Mouse (Mus musculus): Measurements from ENCODE around the gene Timm50. TPM values are rescaled to one million over a fixed set of nuclear protein-coding genes. Genes with fewer than 3 reads are reported as not detected.
A peak's percentile ranks its signal among the peaks of the same experiment; 100 is the strongest.

The Timm50 gene
- 124 and 134 TPM in 2 replicates for polyA plus RNA-seq (2014; fragmentation: Nextera tagmentation; extraction: Ambion mirVana)

DNA sequence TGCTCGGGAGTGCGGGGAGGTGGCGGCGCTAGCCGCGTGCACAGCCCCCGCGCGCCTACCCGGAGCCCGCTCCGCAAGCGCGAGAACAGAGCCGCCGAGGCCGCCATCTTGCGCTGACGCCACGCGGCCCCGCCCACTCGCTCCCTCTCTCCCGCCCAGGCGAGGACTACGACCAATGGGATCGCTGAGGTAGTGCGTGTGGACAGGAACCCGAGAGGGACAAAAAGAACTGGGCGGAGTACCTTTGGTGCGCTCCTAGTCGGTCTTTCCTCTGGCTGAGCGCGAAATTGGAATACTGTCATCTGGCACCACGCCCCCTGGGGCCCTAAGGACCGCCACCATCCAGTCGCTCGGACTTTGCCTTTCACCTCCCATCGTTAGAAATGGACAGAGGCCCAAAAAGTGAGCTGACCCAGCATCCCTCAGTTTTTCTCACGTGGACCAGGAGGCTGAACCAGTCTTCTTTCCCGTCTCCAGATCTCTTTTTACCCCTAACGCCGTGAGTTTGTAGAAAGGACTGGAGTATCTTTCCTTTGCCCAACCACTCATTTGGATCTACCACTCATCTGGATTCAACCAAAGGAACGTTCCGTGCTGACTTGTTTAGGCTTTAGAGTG lies at the start of gene Timm50:
TSS of gene Timm50 (minus strand) at position 147 of the 618 bp plus-strand sequence.
- Histone ChIP-seq H3K27ac (replicated peaks; ENCODE audit: low read depth, low read length) (peak within 1 kb of the TSS; percentile 63; the same call in 1 of the 2 replicates), H3K36me3 (ENCODE audit: control insufficient read depth, insufficient read depth, low read length) (peaks cover 64% of the 10 kb centered on the region)
- WGBS, result 2% methylated on average over 31 of the region's 45 CpGs

DNA sequence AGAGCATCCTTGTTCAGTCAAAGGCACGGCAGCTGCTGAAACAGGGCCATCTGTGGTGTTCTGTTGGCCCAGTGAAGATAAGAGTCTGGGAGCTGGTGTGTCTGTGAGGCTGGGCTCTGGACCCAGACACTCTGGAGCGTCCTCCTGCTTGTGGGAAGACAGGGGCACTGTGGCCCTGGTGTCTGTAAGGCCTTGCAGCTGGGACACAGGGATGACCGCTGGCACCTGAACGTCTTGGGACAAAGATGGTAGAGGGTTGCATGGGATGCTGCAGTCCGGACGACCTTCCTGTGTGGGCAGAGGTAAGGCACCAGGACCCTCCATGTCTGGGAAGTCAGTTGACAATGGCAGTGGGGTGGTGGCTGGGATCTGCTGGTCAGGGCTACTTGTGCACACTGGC lies 48.4 kb upstream of the Timm50 start:
- H3K27me3 ChIP-seq (replicated peaks; ENCODE audit: control insufficient read depth, insufficient read depth, low read length), result no peaks in the 10 kb centered on the region
- no peak overlapping the region for H3K4me2 ChIP-seq (ENCODE audit: low read depth, low read length)
- no peaks in the 10 kb centered on the region for H3K9me3 ChIP-seq (ENCODE audit: control insufficient read depth, low read length)
- H3K4me1 ChIP-seq (ENCODE audit: control insufficient read depth, insufficient read depth, low read length), result peaks cover 14% of the 10 kb centered on the region; the same call in 1 of the 2 replicates
- H3K36me3 ChIP-seq (ENCODE audit: control insufficient read depth, insufficient read depth, low read length), result peaks cover 73% of the 10 kb centered on the region
- ATAC-seq (ENCODE audit: low read depth), result no peak
- no peak overlapping the region for H3K27ac ChIP-seq (replicated peaks; ENCODE audit: low read depth, low read length)
- no peak overlapping the region for H3K9ac ChIP-seq (ENCODE audit: low read depth, low read length)
- no peak for DNase-seq (ENCODE audit: low spot score)
- H3K4me3 ChIP-seq (ENCODE audit: low read depth, low read length), result no peak overlapping the region
- 98% methylated on average over 6 of the region's 6 CpGs for WGBS

More for the DNA sequence above, at the start of gene Timm50:
- H3K9ac ChIP-seq (ENCODE audit: low read depth, low read length), result peak within 1 kb of the TSS; percentile 93
- DNase-seq (ENCODE audit: low spot score), result peak; percentile 98
- no peaks in the 10 kb centered on the region for H3K9me3 ChIP-seq (ENCODE audit: control insufficient read depth, low read length)
- peaks cover 7% of the 10 kb centered on the region; the same call in 1 of the 2 replicates for H3K4me1 ChIP-seq (ENCODE audit: control insufficient read depth, insufficient read depth, low read length)
- no peaks in the 10 kb centered on the region for H3K27me3 ChIP-seq (replicated peaks; ENCODE audit: control insufficient read depth, insufficient read depth, low read length)
- peak within 1 kb of the TSS; percentile 92 for H3K4me3 ChIP-seq (ENCODE audit: low read depth, low read length)
- ATAC-seq (ENCODE audit: low read depth), result peak; percentile 99
- peak within 1 kb of the TSS; percentile 87 for H3K4me2 ChIP-seq (ENCODE audit: low read depth, low read length)

DNA sequence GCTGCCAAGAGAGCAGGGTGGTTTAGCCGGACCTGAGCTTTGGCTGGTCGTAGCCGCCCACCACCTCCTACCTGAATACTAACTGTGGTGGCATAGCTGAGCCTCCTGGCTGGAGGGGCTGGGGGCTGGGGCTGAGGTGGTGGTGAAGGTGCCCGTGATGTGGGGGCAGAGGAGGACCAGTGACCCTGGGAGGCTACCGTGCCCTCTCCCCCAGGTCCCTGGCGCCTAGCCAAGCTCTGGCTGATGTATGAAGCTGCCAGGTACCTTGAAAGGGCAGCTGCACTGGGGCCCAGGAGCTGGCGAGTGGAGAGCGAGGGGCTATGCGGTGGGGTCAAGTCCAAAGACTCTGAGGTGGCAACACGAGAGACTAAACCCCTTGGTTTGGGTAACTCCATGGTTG lies 48.0 kb upstream of the Timm50 start:
- H3K27ac ChIP-seq (replicated peaks; ENCODE audit: low read depth, low read length), result no peak overlapping the region
- H3K27me3 ChIP-seq (replicated peaks; ENCODE audit: control insufficient read depth, insufficient read depth, low read length), result no peaks in the 10 kb centered on the region
- no peak overlapping the region for H3K9ac ChIP-seq (ENCODE audit: low read depth, low read length)
- no peak for DNase-seq (ENCODE audit: low spot score)
- WGBS, result 92% methylated on average over 10 of the region's 10 CpGs
- no peak overlapping the region for H3K4me2 ChIP-seq (ENCODE audit: low read depth, low read length)
- H3K36me3 ChIP-seq (ENCODE audit: control insufficient read depth, insufficient read depth, low read length), result peaks cover 72% of the 10 kb centered on the region
- H3K9me3 ChIP-seq (ENCODE audit: control insufficient read depth, low read length), result no peaks in the 10 kb centered on the region
- ATAC-seq (ENCODE audit: low read depth), result no peak
- peaks cover 14% of the 10 kb centered on the region; the same call in 1 of the 2 replicates for H3K4me1 ChIP-seq (ENCODE audit: control insufficient read depth, insufficient read depth, low read length)
- H3K4me3 ChIP-seq (ENCODE audit: low read depth, low read length), result no peak overlapping the region

DNA sequence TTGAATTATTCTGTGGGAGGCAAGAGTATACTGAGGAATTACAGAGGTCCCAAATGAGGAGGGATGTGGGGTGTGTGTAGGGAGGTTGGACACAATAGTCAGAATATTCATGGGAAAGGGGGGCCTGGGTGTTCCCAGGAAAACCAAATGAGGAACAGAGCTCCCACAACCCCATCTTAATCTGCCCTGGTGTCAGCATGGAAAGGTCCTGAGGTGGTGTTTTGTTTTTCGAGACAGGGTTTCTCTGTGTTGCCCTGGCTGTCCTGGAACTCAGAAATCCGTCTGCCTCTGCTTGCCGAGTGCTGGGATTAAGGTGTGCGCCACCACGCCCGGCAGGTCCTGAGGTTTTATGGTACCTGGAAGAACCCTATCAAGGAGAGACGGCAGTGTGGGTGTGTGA lies 46.6 kb upstream of the Timm50 start:
- Histone ChIP-seq H3K9ac (ENCODE audit: low read depth, low read length) (no peak overlapping the region), H3K4me3 (ENCODE audit: low read depth, low read length) (no peak overlapping the region), H3K4me2 (ENCODE audit: low read depth, low read length) (no peak overlapping the region), H3K27ac (replicated peaks; ENCODE audit: low read depth, low read length) (peak overlapping the region; percentile 74), H3K9me3 (ENCODE audit: control insufficient read depth, low read length) (no peaks in the 10 kb centered on the region), H3K27me3 (replicated peaks; ENCODE audit: control insufficient read depth, insufficient read depth, low read length) (no peaks in the 10 kb centered on the region), H3K4me1 (ENCODE audit: control insufficient read depth, insufficient read depth, low read length) (peaks cover 14% of the 10 kb centered on the region; the same call in 1 of the 2 replicates), H3K36me3 (ENCODE audit: control insufficient read depth, insufficient read depth, low read length) (peaks cover 72% of the 10 kb centered on the region)
- DNase-seq (ENCODE audit: low spot score), result no peak
- ATAC-seq (ENCODE audit: low read depth), result 0 out of 2 replicates have a peak, but pooled peaks have one; percentile 5
- 50% methylated on average over 7 of the region's 7 CpGs for WGBS

DNA sequence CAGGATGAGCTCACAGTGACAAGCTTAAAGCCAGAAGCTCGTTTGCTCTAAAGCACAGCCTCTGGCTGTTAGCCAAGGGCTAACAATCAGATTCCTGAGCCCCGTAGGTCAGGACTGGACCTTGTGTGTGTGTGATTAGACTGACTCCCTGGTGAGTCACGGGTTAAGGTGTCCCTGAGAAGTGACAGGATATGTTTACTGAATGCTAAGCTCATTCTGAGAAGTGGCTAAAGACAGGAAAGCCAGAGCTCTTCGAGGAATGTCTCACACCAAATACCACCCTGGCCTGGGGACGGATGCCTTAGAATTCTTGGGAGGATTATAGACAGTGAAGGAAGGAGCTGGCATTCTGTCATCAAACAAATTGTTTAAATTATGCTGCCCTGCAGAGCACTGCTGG lies 46.1 kb upstream of the Timm50 start:
- no peak overlapping the region for H3K4me2 ChIP-seq (ENCODE audit: low read depth, low read length)
- no peaks in the 10 kb centered on the region for H3K9me3 ChIP-seq (ENCODE audit: control insufficient read depth, low read length)
- no peak overlapping the region for H3K9ac ChIP-seq (ENCODE audit: low read depth, low read length)
- DNase-seq (ENCODE audit: low spot score), result peak; percentile 54
- peaks cover 72% of the 10 kb centered on the region for H3K36me3 ChIP-seq (ENCODE audit: control insufficient read depth, insufficient read depth, low read length)
- WGBS, result 3% methylated on average over 5 of the region's 5 CpGs
- peak; percentile 26; the same call in 1 of the 2 replicates for ATAC-seq (ENCODE audit: low read depth)
- H3K4me1 ChIP-seq (ENCODE audit: control insufficient read depth, insufficient read depth, low read length), result peaks cover 14% of the 10 kb centered on the region; the same call in 1 of the 2 replicates
- peak overlapping the region; percentile 74 for H3K27ac ChIP-seq (replicated peaks; ENCODE audit: low read depth, low read length)
- H3K4me3 ChIP-seq (ENCODE audit: low read depth, low read length), result no peak overlapping the region
- H3K27me3 ChIP-seq (replicated peaks; ENCODE audit: control insufficient read depth, insufficient read depth, low read length), result no peaks in the 10 kb centered on the region

DNA sequence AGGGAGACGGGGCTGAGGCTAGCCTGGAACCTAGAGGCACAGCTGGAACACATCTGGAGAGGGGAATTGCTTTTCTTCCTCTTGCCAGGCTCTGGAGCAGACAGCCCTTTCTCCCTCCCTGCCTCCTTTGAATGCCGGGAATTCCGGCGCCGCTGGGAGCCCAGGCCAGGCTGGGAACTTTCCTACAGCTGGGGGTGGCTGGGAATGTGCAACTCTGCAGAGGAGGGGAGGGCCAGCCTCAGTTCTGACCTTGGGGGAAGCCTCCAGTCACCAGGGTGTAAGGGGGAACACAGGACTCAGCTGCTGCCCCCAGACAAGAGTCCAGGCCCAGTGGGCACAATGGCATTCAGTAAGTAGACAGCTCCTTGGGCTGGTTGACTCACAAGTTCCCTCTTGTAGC lies 45.1 kb upstream of the Timm50 start:
- no peaks in the 10 kb centered on the region for H3K27me3 ChIP-seq (replicated peaks; ENCODE audit: control insufficient read depth, insufficient read depth, low read length)
- H3K4me2 ChIP-seq (ENCODE audit: low read depth, low read length), result no peak overlapping the region
- DNase-seq (ENCODE audit: low spot score) (peak; percentile 72), ATAC-seq (ENCODE audit: low read depth) (peak; percentile 42)
- 0 out of 2 replicates have a peak overlapping the region, but pooled peaks have one; percentile 20 for H3K9ac ChIP-seq (ENCODE audit: low read depth, low read length)
- H3K9me3 ChIP-seq (ENCODE audit: control insufficient read depth, low read length), result no peaks in the 10 kb centered on the region
- no peak overlapping the region for H3K4me3 ChIP-seq (ENCODE audit: low read depth, low read length)
- H3K27ac ChIP-seq (replicated peaks; ENCODE audit: low read depth, low read length), result peak overlapping the region; percentile 74
- H3K4me1 ChIP-seq (ENCODE audit: control insufficient read depth, insufficient read depth, low read length), result peaks cover 15% of the 10 kb centered on the region; the same call in 1 of the 2 replicates
- WGBS, result 5% methylated on average over 3 of the region's 5 CpGs
- peaks cover 72% of the 10 kb centered on the region for H3K36me3 ChIP-seq (ENCODE audit: control insufficient read depth, insufficient read depth, low read length)

DNA sequence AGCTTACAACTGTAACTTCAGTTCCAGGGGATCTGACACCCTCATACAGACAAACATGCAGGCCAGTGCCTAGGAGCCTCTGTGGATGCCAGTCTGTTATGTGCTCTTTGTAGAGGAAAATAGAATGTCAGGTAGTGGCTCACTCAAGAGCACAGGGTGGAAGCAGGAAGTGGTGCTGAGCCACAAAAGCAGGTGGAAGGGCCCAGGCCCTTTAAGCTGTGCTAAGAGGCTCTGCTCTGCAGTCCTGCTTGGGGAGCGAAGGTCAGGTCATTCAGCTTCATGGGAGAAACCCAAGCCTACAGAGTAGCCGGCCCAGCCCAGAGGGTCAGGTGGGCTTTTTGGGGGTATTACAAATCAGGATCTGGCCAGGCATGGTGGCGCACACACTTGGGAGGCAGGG lies 43.3 kb upstream of the Timm50 start:
- Histone ChIP-seq H3K27me3 (replicated peaks; ENCODE audit: control insufficient read depth, insufficient read depth, low read length) (no peaks in the 10 kb centered on the region), H3K4me2 (ENCODE audit: low read depth, low read length) (no peak overlapping the region), H3K27ac (replicated peaks; ENCODE audit: low read depth, low read length) (no peak overlapping the region), H3K9ac (ENCODE audit: low read depth, low read length) (no peak overlapping the region), H3K36me3 (ENCODE audit: control insufficient read depth, insufficient read depth, low read length) (peaks cover 59% of the 10 kb centered on the region), H3K4me3 (ENCODE audit: low read depth, low read length) (no peak overlapping the region), H3K9me3 (ENCODE audit: control insufficient read depth, low read length) (no peaks in the 10 kb centered on the region), H3K4me1 (ENCODE audit: control insufficient read depth, insufficient read depth, low read length) (peaks cover 21% of the 10 kb centered on the region; the same call in 1 of the 2 replicates)
- ATAC-seq (ENCODE audit: low read depth), result no peak
- WGBS, result 91% methylated on average over 3 of the region's 3 CpGs
- DNase-seq (ENCODE audit: low spot score), result no peak

DNA sequence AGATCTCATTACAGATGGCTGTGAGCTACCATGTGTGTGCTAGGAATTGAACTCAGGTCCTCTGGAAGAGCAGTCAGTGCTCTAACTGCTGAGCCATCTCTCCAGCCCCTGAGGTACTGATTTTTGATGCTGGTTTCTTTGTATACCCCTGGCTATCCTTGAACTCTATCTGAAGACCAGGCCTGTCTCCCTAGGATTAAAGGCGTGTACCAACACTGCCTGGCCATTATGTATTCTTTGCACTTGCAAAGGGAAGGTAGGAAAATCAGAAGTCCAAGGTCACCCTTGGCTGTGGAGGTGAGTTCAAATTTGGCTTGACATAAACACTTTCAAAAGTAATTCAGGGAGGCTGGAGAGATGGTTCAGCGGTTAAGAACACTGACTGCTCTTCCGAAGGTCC lies 42.7 kb upstream of the Timm50 start:
- DNase-seq (ENCODE audit: low spot score) (no peak), ATAC-seq (ENCODE audit: low read depth) (no peak)
- Histone ChIP-seq H3K4me1 (ENCODE audit: control insufficient read depth, insufficient read depth, low read length) (peaks cover 25% of the 10 kb centered on the region; the same call in 1 of the 2 replicates), H3K4me3 (ENCODE audit: low read depth, low read length) (no peak overlapping the region), H3K9ac (ENCODE audit: low read depth, low read length) (no peak overlapping the region), H3K27me3 (replicated peaks; ENCODE audit: control insufficient read depth, insufficient read depth, low read length) (no peaks in the 10 kb centered on the region), H3K4me2 (ENCODE audit: low read depth, low read length) (no peak overlapping the region), H3K27ac (replicated peaks; ENCODE audit: low read depth, low read length) (no peak overlapping the region), H3K9me3 (ENCODE audit: control insufficient read depth, low read length) (no peaks in the 10 kb centered on the region), H3K36me3 (ENCODE audit: control insufficient read depth, insufficient read depth, low read length) (peaks cover 53% of the 10 kb centered on the region)
- 96% methylated on average over 3 of the region's 3 CpGs for WGBS

All from embryonic facial prominence, embryonic 14.5 days (tissue).